Mouse (Mus musculus): ENCODE measurements around the gene Tmc3.

GRCm38 (mm10) chr7:83597063-83597462 is 12.3 kb downstream of the Tmc3 start:
- no peak for TF ChIP-seq POLR2A (IDR thresholded peaks at IDR 0.05; ENCODE audit: low read depth, low read length)
- no peak for TF ChIP-seq CTCF (IDR thresholded peaks at IDR 0.05; ENCODE audit: extremely low read depth, insufficient read length, insufficient replicate concordance, low read depth, low read length)

All from small intestine, adult 2 months (tissue).